Mouse (Mus musculus) hindbrain, embryonic 15.5 days (tissue): ENCODE data around the gene Ppp3cb. TPM values are rescaled to one million over a fixed set of nuclear protein-coding genes. Genes with fewer than 3 reads are reported as not detected.

Experiments
- ATAC-seq: fragments of 200-750 bp; cut with Nextera tagmentation; 2 replicates; pipeline ENCODE4 v1.8.0; 2017; ENCODE audit warnings: low read depth, moderate number of reproducible peaks, moderate TSS enrichment; ENCODE audit not compliant: low FRiP score
- H3K27ac ChIP-seq: fragments of 300-500 bp; sonication (generic); replicated peaks from 2 replicates; pipeline ENCODE4 v1.5.1; 2015; ENCODE audit warnings: mild to moderate bottlenecking, inconsistent platforms
- H3K27me3 ChIP-seq: fragments of 300-500 bp; sonication (generic); 2 replicates; pipeline ENCODE4 v1.6.1; 2015; ENCODE audit warnings: control low read depth, inconsistent platforms
- H3K36me3 ChIP-seq: fragments of 300-500 bp; sonication (generic); 2 replicates; pipeline ENCODE4 v1.6.1; 2015; ENCODE audit warnings: control low read depth, inconsistent platforms
- H3K4me1 ChIP-seq: fragments of 300-500 bp; sonication (generic); replicated peaks from 2 replicates; pipeline ENCODE4 v1.6.1; 2015; ENCODE audit warnings: control low read depth, inconsistent platforms
- H3K4me2 ChIP-seq: fragments of 300-500 bp; sonication (generic); 2 replicates; pipeline ENCODE4 v1.6.1; 2015; ENCODE audit warnings: moderate library complexity, mild to moderate bottlenecking, inconsistent platforms
- H3K4me3 ChIP-seq: fragments of 300-500 bp; sonication (generic); 2 replicates; pipeline ENCODE4 v1.5.1; 2015; ENCODE audit warnings: mild to moderate bottlenecking, inconsistent platforms
- H3K9ac ChIP-seq: fragments of 300-500 bp; sonication (generic); 2 replicates; pipeline ENCODE4 v1.6.1; 2015; ENCODE audit warnings: inconsistent platforms
- H3K9me3 ChIP-seq: fragments of 300-500 bp; sonication (generic); 2 replicates; pipeline ENCODE4 v1.6.1; 2016; ENCODE audit warnings: control low read depth, inconsistent platforms
- WGBS: fragments of 180-500 bp; shearing (Covaris S2); methylation state at CpG from one replicate; pipeline ENCODE4 v1.1.7; 2015; 5-methylcytosine and 5-hydroxymethylcytosine counted together
- polyA plus RNA-seq: library from polyadenylated mRNA; unstranded; fragments of >200 nt; fragmentation: Nextera tagmentation; extraction: Ambion mirVana; gene quantifications from 2 replicates; pipeline ENCODE4 v1.2.1, GENCODE M21; 2015

Gene Ppp3cb
- polyA plus RNA-seq, 1 experiment from 2014 or later = 90.7 TPM

GRCm38 (mm10) chr14:20544467-20545411 is 1.6 kb downstream of the Ppp3cb start:
- 69% methylated on average over 7 of the region's 7 CpGs for whole genome bisulfite sequencing
- peak overlapping the region; percentile 66 for H3K4me2 ChIP-seq
- peak overlapping the region; percentile 97 for H3K4me3 ChIP-seq
- H3K27ac ChIP-seq = no peak overlapping the region
- no peak for ATAC-seq
- no peaks in the 10 kb centered on the region for H3K9me3 ChIP-seq
- peak overlapping the region; percentile 17; the same call in 1 of the 2 replicates for H3K9ac ChIP-seq
- H3K4me1 ChIP-seq = peaks cover 23% of the 10 kb centered on the region
- H3K27me3 ChIP-seq = no peaks in the 10 kb centered on the region
- H3K36me3 ChIP-seq = peaks cover 13% of the 10 kb centered on the region

GRCm38 (mm10) chr14:20529643-20530042 is 16.7 kb downstream of the Ppp3cb start:
- no peaks in the 10 kb centered on the region for H3K36me3 ChIP-seq
- no peaks in the 10 kb centered on the region for H3K4me1 ChIP-seq
- no peak overlapping the region for H3K9ac ChIP-seq
- H3K4me2 ChIP-seq = no peak overlapping the region
- no peaks in the 10 kb centered on the region for H3K27me3 ChIP-seq
- ATAC-seq = no peak
- no peak overlapping the region for H3K4me3 ChIP-seq
- no peak overlapping the region for H3K27ac ChIP-seq
- H3K9me3 ChIP-seq = no peaks in the 10 kb centered on the region
- WGBS = 95% methylated on average over 4 of the region's 4 CpGs

GRCm38 (mm10) chr14:20520179-20520578 is 26.2 kb downstream of the Ppp3cb start:
- ATAC-seq = no peak
- Histone ChIP-seq H3K4me3 (no peak overlapping the region), H3K4me1 (no peaks in the 10 kb centered on the region), H3K4me2 (no peak overlapping the region), H3K27me3 (no peaks in the 10 kb centered on the region), H3K27ac (no peak overlapping the region), H3K9me3 (no peaks in the 10 kb centered on the region), H3K9ac (no peak overlapping the region), H3K36me3 (peaks cover 34% of the 10 kb centered on the region)
- WGBS = 94% methylated on average over 2 of the region's 2 CpGs

GRCm38 (mm10) chr14:20508424-20508823 is 37.9 kb downstream of the Ppp3cb start:
- 71% methylated on average over 2 of the region's 2 CpGs for WGBS
- no peak overlapping the region for H3K4me2 ChIP-seq
- H3K9ac ChIP-seq = no peak overlapping the region
- peaks cover 9% of the 10 kb centered on the region; the same call in 1 of the 2 replicates for H3K36me3 ChIP-seq
- no peaks in the 10 kb centered on the region for H3K4me1 ChIP-seq
- no peaks in the 10 kb centered on the region for H3K9me3 ChIP-seq
- no peak overlapping the region for H3K4me3 ChIP-seq
- H3K27ac ChIP-seq = no peak overlapping the region
- H3K27me3 ChIP-seq = no peaks in the 10 kb centered on the region
- ATAC-seq = no peak

GRCm38 (mm10) chr14:20502966-20503365 is 43.4 kb downstream of the Ppp3cb start:
- no peaks in the 10 kb centered on the region for H3K9me3 ChIP-seq
- WGBS = 96% methylated on average over 10 of the region's 10 CpGs
- no peak overlapping the region for H3K4me2 ChIP-seq
- ATAC-seq = no peak
- no peak overlapping the region for H3K9ac ChIP-seq
- H3K36me3 ChIP-seq = peaks cover 11% of the 10 kb centered on the region
- H3K4me1 ChIP-seq = no peaks in the 10 kb centered on the region
- no peak overlapping the region for H3K4me3 ChIP-seq
- no peak overlapping the region for H3K27ac ChIP-seq
- no peaks in the 10 kb centered on the region for H3K27me3 ChIP-seq

GRCm38 (mm10) chr14:20499982-20500381 is 46.4 kb downstream of the Ppp3cb start:
- Histone ChIP-seq H3K9ac (no peak overlapping the region), H3K4me1 (no peaks in the 10 kb centered on the region), H3K27ac (no peak overlapping the region), H3K9me3 (no peaks in the 10 kb centered on the region), H3K36me3 (peaks cover 31% of the 10 kb centered on the region), H3K4me2 (no peak overlapping the region), H3K27me3 (no peaks in the 10 kb centered on the region), H3K4me3 (no peak overlapping the region)
- no peak for ATAC-seq
- 90% methylated on average over 3 of the region's 3 CpGs for WGBS

- Histone ChIP-seq H3K4me3 (no peak within 1 kb of the TSS), H3K9ac (no peak within 1 kb of the TSS), H3K27ac (no peak within 1 kb of the TSS), H3K4me2 (no peak within 1 kb of the TSS), H3K36me3 (peaks cover 35% of the 10 kb centered on the region), H3K27me3 (no peaks in the 10 kb centered on the region), H3K9me3 (no peaks in the 10 kb centered on the region), H3K4me1 (no peaks in the 10 kb centered on the region)
- ATAC-seq = no peak
- WGBS = 77% methylated on average over 2 of the region's 2 CpGs
Observed at GRCm38 (mm10) chr14:20496603-20497002, 49.8 kb downstream of the Ppp3cb start, which contains the start of gene Mss51. Mss51 (minus strand) TSS chr14:20496901.

GRCm38 (mm10) chr14:20486031-20486430 is 60.3 kb downstream of the Ppp3cb start:
- Histone ChIP-seq H3K36me3 (peaks cover 12% of the 10 kb centered on the region), H3K4me3 (no peak overlapping the region), H3K9ac (no peak overlapping the region), H3K4me1 (no peaks in the 10 kb centered on the region), H3K27me3 (no peaks in the 10 kb centered on the region), H3K9me3 (no peaks in the 10 kb centered on the region), H3K27ac (no peak overlapping the region), H3K4me2 (no peak overlapping the region)
- ATAC-seq = no peak
- WGBS = 98% methylated on average over 5 of the region's 5 CpGs

GRCm38 (mm10) chr14:20482051-20482751 is 64.2 kb downstream of the Ppp3cb start:
- 95% methylated on average over 7 of the region's 7 CpGs for WGBS
- Histone ChIP-seq H3K9me3 (no peaks in the 10 kb centered on the region), H3K27me3 (no peaks in the 10 kb centered on the region), H3K27ac (no peak overlapping the region), H3K4me2 (no peak overlapping the region), H3K4me1 (peaks cover 17% of the 10 kb centered on the region; the same call in 1 of the 2 replicates), H3K36me3 (peaks cover 9% of the 10 kb centered on the region), H3K9ac (no peak overlapping the region), H3K4me3 (no peak overlapping the region)
- no peak for ATAC-seq

GRCm38 (mm10) chr14:20481211-20481610 is 65.2 kb downstream of the Ppp3cb start:
- Histone ChIP-seq H3K36me3 (0 out of 2 replicates have a peak, but pooled peaks cover 3% of the 10 kb centered on the region), H3K4me1 (peaks cover 17% of the 10 kb centered on the region; the same call in 1 of the 2 replicates), H3K4me3 (no peak overlapping the region), H3K9me3 (no peaks in the 10 kb centered on the region), H3K27ac (no peak overlapping the region), H3K27me3 (no peaks in the 10 kb centered on the region), H3K9ac (no peak overlapping the region), H3K4me2 (no peak overlapping the region)
- 27% methylated on average over 5 of the region's 5 CpGs for WGBS
- no peak for ATAC-seq

- Histone ChIP-seq H3K27me3 (no peaks in the 10 kb centered on the region), H3K36me3 (0 out of 2 replicates have a peak, but pooled peaks cover 3% of the 10 kb centered on the region), H3K9me3 (no peaks in the 10 kb centered on the region), H3K27ac (no peak overlapping the region), H3K4me1 (peaks cover 17% of the 10 kb centered on the region; the same call in 1 of the 2 replicates), H3K4me2 (peak overlapping the region; percentile 95), H3K4me3 (peak overlapping the region; percentile 82), H3K9ac (peak overlapping the region; percentile 62)
- WGBS = 60% methylated on average over 1 of the region's 1 CpGs
- ATAC-seq = no peak
Observed at GRCm38 (mm10) chr14:20480195-20480579, 66.2 kb downstream of the Ppp3cb start.
